Mouse (Mus musculus) cerebellum, adult 2 months (tissue): ENCODE measurements around the gene Spata21. TPM values are rescaled to one million over a fixed set of nuclear protein-coding genes. Genes with fewer than 3 reads are reported as not detected.

Source experiments
- DNase-seq, 2 experiments: peaks; one replicate each; pipeline ENCODE4 v3.0.0; 2021
- H3K27ac ChIP-seq: fragments of 200-500 bp; 2 replicates; pipeline ENCODE4 v1.5.1; 2012; ENCODE audit warnings: low read length, control low read depth, inconsistent platforms; ENCODE audit not compliant: insufficient read depth
- H3K27me3 ChIP-seq: fragments of 200-500 bp; 2 replicates; pipeline ENCODE4 v1.6.1; 2012; ENCODE audit warnings: inconsistent platforms, mild to moderate bottlenecking, low read length, moderate library complexity; ENCODE audit not compliant: control insufficient read depth, insufficient read depth
- H3K4me1 ChIP-seq: fragments of 200-500 bp; 2 replicates; pipeline ENCODE4 v1.6.1; 2011; ENCODE audit warnings: low read length; ENCODE audit not compliant: control insufficient read depth, insufficient read depth
- H3K4me3 ChIP-seq: fragments of 200-500 bp; replicated peaks from 2 replicates; pipeline ENCODE3; 2011; ENCODE audit warnings: mild to moderate bottlenecking, low read depth, low read length, control low read depth; ENCODE audit not compliant: insufficient read depth
- CTCF ChIP-seq: fragments of 200-500 bp; IDR thresholded peaks from 2 replicates; pipeline ENCODE4 v1.5.1; 2011; ENCODE audit warnings: low read depth, mild to moderate bottlenecking, control low read depth, low read length, moderate library complexity, borderline replicate concordance; ENCODE audit not compliant: insufficient read depth
- POLR2A ChIP-seq: fragments of 200-500 bp; IDR thresholded peaks from 2 replicates; pipeline ENCODE4 v1.6.1; 2011; ENCODE audit warnings: low read length, control low read depth, borderline replicate concordance; ENCODE audit not compliant: insufficient read depth
- WGBS: fragments of 180-500 bp; shearing (Covaris S2); methylation state at CpG from one replicate; pipeline ENCODE4 v1.1.7; 2018; 5-methylcytosine and 5-hydroxymethylcytosine counted together
- polyA plus RNA-seq: library from polyadenylated mRNA; depleted of rRNA; stranded (reverse); fragments of >200 nt; gene quantifications from 2 replicates; pipeline ENCODE4 v1.2.3, GENCODE M21; 2012

Gene Spata21
- polyA plus RNA-seq, 1 experiment, result 0.21 TPM

DNA sequence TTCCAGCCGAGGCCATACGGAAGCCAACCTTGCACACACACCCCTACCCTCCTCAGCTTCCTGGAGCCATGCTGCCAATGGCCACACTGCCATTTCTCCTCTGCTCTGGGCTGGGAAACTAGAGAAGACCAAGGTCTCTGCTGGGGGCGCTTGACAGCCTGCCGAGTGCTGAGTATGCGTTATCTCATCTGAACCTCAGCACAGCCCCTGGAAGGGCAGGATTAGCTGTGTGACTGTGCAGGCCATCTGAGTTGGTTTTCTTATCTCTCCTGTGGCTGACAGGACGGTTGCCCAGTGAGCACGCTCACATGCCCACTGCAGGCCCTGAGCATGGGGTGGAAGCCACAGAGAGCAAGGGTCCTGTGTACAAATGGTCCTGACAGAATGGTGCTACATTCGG, 19.5 kb upstream of the Spata21 start:
- TF ChIP-seq CTCF (no peak), POLR2A (no peak)
- Histone ChIP-seq H3K27ac (no peak overlapping the region), H3K4me1 (peaks cover 35% of the 10 kb centered on the region), H3K4me3 (no peak overlapping the region), H3K27me3 (no peaks in the 10 kb centered on the region)
- 89% methylated on average over 8 of the region's 8 CpGs for WGBS
- peak in 1 of 2 experiments; percentile 16 for DNase-seq

DNA sequence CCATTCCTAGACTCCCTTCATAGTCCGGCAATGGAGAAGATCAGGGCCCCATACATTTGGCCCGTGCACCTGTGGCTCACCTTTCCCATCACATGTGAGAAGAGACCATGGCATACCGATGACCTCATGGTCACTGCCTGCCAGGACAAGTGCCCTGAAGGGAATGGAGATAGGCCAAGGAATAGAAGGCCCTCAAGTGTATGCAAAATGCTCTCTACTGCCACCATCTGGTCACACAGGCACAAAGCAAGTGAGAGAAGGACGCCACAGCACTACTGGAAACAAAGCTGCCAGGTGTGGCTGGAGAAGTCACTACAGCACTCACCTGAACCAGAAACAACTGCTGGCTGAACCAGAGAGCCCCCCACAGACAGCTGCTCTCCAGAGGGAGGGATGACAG, 18.4 kb upstream of the Spata21 start:
- H3K4me1 ChIP-seq, result peaks cover 39% of the 10 kb centered on the region
- no peak overlapping the region for H3K4me3 ChIP-seq
- H3K27me3 ChIP-seq, result no peaks in the 10 kb centered on the region
- peak; percentile 68 for DNase-seq
- 29% methylated on average over 4 of the region's 4 CpGs for WGBS
- no peak overlapping the region for H3K27ac ChIP-seq
- TF ChIP-seq POLR2A (no peak), CTCF (peak; percentile 86)

DNA sequence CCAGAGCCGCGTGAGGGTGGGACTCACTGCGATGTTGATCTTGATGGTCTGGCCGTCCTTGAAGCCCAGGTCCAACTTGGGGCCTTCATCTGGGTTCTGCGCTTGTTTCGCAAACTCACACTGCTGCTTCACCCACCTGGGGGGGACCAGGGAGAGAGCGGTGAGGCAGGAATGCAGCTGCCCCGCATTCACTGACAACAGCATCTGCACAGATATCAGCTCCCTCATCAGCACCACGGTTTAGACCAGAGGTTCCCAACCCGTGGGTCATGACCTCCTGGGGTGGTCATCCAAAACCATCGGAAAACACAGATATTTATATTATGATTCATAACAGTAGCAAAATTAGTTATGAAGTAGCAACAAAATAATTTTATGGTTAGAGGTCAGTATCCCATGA, 15.6 kb upstream of the Spata21 start:
- Histone ChIP-seq H3K27me3 (no peaks in the 10 kb centered on the region), H3K4me3 (no peak overlapping the region), H3K27ac (no peak overlapping the region), H3K4me1 (peaks cover 22% of the 10 kb centered on the region)
- TF ChIP-seq CTCF, result no peak
- TF ChIP-seq POLR2A, result no peak
- no peak for DNase-seq
- WGBS, result 93% methylated on average over 11 of the region's 11 CpGs

DNA sequence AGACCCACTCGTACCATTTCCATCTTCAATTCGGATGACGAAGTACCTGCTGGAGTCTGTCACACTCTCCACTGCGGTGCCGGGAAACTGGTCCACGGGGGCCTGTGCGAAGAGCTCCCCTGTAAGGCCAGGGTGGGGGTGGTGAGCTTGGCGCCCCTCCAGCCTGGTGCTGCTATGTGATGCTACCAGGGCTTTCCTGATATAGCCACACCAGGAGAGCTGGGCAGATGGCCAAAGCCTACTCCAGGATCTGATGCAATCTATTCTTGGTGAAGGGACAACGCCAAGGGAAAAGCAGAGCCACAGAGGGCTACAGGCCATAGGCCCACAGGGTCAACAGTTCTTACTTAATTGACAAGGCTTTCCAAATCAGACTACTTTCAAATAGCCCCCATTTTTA, 14.5 kb upstream of the Spata21 start:
- no peak for TF ChIP-seq CTCF
- no peak for TF ChIP-seq POLR2A
- Histone ChIP-seq H3K4me1 (peaks cover 17% of the 10 kb centered on the region), H3K4me3 (no peak overlapping the region), H3K27ac (peak overlapping the region; percentile 24; the same call in 1 of the 2 replicates), H3K27me3 (no peaks in the 10 kb centered on the region)
- DNase-seq, result peak; percentile 60 to 72
- 25% methylated on average over 9 of the region's 9 CpGs for WGBS

DNA sequence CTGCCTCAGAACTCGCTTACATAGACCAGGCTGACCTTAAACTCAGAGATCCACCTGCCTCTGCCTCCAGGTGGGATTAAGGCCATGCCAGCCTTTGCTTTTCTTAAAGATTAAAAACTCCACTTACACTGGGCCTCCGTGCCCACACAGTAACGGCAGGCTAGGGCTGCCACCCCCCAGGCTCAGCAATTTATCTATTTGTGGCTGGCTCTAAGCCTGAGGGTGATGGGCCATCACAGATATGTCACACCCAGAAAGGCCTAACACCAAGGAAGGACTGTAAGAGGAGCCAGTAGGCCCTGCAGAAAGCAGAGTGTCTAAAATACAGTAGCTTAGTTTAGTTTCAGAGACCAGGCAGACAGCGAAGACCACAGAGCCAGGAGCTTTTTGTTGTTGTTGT, 14.0 kb upstream of the Spata21 start:
- H3K4me1 ChIP-seq, result peaks cover 17% of the 10 kb centered on the region
- WGBS, result 71% methylated on average over 4 of the region's 4 CpGs
- TF ChIP-seq POLR2A, result no peak
- no peak for TF ChIP-seq CTCF
- no peaks in the 10 kb centered on the region for H3K27me3 ChIP-seq
- H3K4me3 ChIP-seq, result no peak overlapping the region
- peak overlapping the region; percentile 24; the same call in 1 of the 2 replicates for H3K27ac ChIP-seq
- DNase-seq, result no peak

DNA sequence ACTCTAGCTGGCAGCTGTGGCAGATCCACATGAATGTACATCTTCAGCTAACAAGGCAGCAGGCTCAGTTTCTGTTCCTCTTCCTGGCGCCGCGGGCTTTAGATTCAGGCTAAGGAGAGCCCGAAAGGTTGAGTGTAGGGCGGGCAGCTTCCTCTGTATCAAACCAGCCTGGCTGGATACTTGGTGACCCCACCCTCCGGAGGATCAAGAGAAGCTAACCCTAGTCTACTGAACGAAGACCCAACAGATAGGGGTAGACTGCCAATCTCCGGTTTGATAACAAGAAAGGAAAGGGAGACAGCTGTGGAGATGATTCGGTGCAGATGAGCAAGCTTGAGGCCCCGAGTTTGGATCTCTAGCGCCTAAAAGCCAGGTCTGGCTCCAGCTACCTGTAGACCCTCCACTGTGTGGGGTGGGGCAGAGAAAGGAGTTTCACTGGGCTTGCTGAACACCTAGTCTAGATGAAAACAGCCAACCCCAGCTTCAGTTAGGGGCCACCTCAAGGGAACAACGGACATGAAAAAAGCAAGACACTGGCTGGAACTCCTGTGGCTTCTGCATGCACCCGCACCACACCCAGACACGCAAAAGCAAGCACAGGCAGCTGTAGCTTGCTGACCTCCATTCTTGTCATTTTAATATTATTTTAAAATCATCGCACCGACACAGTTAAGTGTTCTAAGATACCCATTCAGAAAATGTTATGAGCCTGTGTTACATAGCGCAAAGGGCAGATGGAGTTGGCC, 11.2 kb upstream of the Spata21 start:
- H3K27ac ChIP-seq, result no peak overlapping the region

DNA sequence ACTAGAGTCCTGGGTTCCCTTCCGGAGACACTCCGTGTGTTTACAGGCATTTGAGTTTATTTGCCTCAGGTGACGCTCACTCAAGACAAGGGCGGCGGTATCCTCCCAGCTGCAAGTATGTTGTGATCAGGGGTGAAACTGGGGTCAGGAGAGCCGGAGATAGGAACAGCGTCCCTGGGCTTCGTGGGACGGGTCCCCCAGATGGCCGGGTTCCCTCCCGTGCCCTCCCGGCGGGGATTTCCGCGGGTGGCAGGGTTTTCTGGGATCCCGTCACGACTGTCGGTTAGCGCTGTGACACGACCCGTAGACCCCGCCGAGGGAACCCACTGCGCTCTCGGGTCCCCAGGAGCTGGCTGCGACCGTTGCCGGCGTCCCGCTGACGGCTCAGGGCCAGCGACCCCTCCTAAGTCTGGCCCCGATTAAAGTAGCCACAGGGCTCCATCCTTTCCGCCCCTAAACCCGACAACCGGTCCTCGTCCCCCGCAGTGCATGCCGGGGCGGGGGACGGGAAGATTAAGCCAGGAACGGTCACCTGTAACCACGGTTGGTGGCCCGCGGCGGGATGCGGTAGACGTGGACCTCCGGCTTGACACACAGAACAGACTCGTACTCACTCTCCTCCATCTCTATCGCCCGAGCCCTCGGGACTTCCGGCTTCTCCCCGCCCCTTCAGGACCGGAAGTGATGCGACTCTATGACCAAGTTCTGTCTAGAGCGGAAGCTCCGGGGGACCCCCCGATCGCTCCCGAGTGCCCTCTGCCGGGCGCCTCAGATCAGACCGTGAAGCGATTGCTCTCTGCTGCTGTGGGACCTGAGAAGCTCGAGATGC, 10.2 kb upstream of the Spata21 start, which contains the start of gene Necap2:
Gene Necap2 (minus strand): TSS at position 677 of the 829 bp plus-strand sequence.
- no peaks in the 10 kb centered on the region for H3K27me3 ChIP-seq
- H3K4me1 ChIP-seq, result peaks cover 14% of the 10 kb centered on the region
- peak; percentile 94 to 95 for DNase-seq
- peak within 1 kb of the TSS; percentile 97 for H3K4me3 ChIP-seq
- H3K27ac ChIP-seq, result peak within 1 kb of the TSS; percentile 44
- under 1% methylated on average over 67 of the region's 67 CpGs for WGBS
- TF ChIP-seq POLR2A (peak; percentile 98; the same call in 1 of the 2 replicates), CTCF (peak; percentile 63)

More for the DNA sequence above, 11.2 kb upstream of the Spata21 start:
- TF ChIP-seq POLR2A (no peak), CTCF (no peak)
- H3K4me3 ChIP-seq, result peak overlapping the region; percentile 97
- H3K27me3 ChIP-seq, result no peaks in the 10 kb centered on the region
- DNase-seq, result no peak
- peaks cover 14% of the 10 kb centered on the region for H3K4me1 ChIP-seq
- 79% methylated on average over 17 of the region's 17 CpGs for WGBS
